Mouse (Mus musculus) adrenal gland (tissue): ENCODE data around the gene Cetn4.

ENCODE experiments used
- intact Hi-C: fragments of 180-260 bp; cut with DNase I; formaldehyde crosslinking; loops from one replicate; pipeline ENCODE4 v1.15.1; 2025

Cetn4 gene

GRCm38 (mm10) chr3:37303392-37304139 is 8.9 kb downstream of the Cetn4 start:
- intact Hi-C loops = no loop called here

GRCm38 (mm10) chr3:37302685-37303084 is 9.8 kb downstream of the Cetn4 start:
- intact Hi-C loops = no loop called here

- intact Hi-C loops = no loop called here
Measured at GRCm38 (mm10) chr3:37299470-37299869, 13.0 kb downstream of the Cetn4 start.

- intact Hi-C loops = no loop called here
Measured at GRCm38 (mm10) chr3:37292654-37293053, 19.9 kb downstream of the Cetn4 start.

GRCm38 (mm10) chr3:37291929-37292328 is 20.6 kb downstream of the Cetn4 start:
- intact Hi-C loops = loop anchor here (1.0 kb wide), 1 partner anchor 28 kb away; no protein-coding TSS in a partner anchor

GRCm38 (mm10) chr3:37290881-37291541 is 21.5 kb downstream of the Cetn4 start:
- intact Hi-C loops = loop anchor here (1.0 kb wide), 1 partner anchor 27 kb away; no protein-coding TSS in a partner anchor

GRCm38 (mm10) chr3:37289237-37289636 is 23.3 kb downstream of the Cetn4 start:
- intact Hi-C loops = no loop called here

GRCm38 (mm10) chr3:37283234-37283633 is 29.3 kb downstream of the Cetn4 start:
- intact Hi-C loops = no loop called here

- intact Hi-C loops = no loop called here
Measured at GRCm38 (mm10) chr3:37282299-37282922, 30.1 kb downstream of the Cetn4 start.

GRCm38 (mm10) chr3:37280871-37281270 is 31.6 kb downstream of the Cetn4 start:
- intact Hi-C loops = no loop called here

- intact Hi-C loops = no loop called here
Measured at GRCm38 (mm10) chr3:37280221-37280620, 32.3 kb downstream of the Cetn4 start.

- intact Hi-C loops = no loop called here
Measured at GRCm38 (mm10) chr3:37274661-37275060, 37.8 kb downstream of the Cetn4 start.

GRCm38 (mm10) chr3:37273092-37273491 is 39.4 kb downstream of the Cetn4 start:
- intact Hi-C loops = no loop called here

GRCm38 (mm10) chr3:37271209-37271608 is 41.3 kb downstream of the Cetn4 start:
- intact Hi-C loops = no loop called here

- intact Hi-C loops = no loop called here
Measured at GRCm38 (mm10) chr3:37269926-37270325, 42.6 kb downstream of the Cetn4 start.

GRCm38 (mm10) chr3:37268338-37268737 is 44.2 kb downstream of the Cetn4 start:
- intact Hi-C loops = no loop called here

- intact Hi-C loops = no loop called here
Measured at GRCm38 (mm10) chr3:37259331-37259999, 53.0 kb downstream of the Cetn4 start.

- intact Hi-C loops = no loop called here
Measured at GRCm38 (mm10) chr3:37257776-37258175, 54.7 kb downstream of the Cetn4 start.
